Mouse (Mus musculus): ENCODE measurements around the gene Slc34a3.
A peak's percentile ranks its signal among the peaks of the same experiment; 100 is the strongest.
"Not testable (repeated sequence)": the region's sequence is repeated elsewhere in the genome, so short reads cannot be mapped to it uniquely, and the experiment has no call there.

Gene Slc34a3

DNA sequence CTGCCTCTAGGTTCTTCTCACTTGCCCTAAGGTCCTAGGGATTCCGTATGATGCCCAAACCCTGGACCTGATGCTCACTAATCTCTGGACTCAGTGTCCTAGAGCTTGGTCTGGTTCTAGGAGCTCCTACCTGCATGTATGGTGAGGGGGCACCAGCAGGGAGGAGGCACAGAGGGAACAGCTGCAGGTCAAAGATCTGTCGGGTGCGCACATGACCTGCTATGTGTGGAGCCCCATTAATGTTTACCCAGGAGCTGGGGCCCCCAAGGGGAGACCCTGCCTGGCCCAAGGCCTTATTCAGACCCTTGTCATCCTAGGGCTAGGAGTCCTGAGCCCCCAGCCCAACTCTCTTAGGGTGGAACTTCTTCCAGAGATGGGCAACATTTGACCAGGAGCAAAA is at the start of gene Slc34a3:
Gene Slc34a3 (minus strand): TSS at position 315 of the 400 bp plus-strand sequence.
- DNase-seq (ENCODE audit: low read depth): no peak

DNA sequence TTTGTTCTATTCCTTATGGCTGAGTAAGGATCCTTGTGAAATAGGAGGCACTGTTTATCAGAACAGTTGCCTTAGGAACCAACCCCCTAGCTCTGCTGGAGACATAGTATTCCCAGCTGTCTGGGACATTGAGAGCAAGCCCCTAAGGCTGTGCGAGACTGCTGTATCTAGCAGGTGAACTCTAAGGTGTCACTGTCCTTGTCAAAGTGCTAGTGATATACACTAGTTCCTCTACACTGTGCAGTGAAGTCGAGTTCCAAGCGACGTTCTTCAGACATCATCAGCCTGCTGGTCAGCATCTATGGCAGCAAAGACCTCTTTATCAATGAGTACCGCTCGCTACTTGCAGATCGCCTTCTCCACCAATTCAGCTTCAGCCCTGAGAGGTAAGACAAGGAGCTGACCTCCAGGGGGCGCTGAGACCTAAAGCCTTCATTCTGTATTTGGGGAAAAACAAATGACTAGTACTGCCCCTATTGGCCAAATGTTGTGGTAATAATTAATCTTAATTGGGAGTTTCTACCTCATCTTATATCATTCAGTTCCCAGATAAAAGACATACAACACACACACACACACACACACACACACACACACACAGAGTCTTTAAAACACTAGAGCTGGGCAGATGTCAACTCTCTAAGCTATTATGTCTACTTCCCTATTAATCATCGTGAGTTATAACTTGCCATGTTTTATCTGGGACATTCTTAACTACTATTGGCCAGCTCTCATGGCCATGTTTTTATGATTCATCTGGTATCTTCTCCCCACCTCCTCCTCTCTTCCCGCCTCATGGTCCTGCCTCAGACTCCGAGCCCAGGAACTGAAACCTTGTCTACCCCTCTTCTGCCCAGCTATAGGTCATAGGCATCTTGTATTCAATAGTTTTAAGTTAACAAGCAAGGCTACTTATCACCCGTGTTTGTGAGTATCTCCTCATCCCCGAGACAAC is 45.0 kb upstream of the Slc34a3 start:
- peak; percentile 94 for DNase-seq (ENCODE audit: low read depth)

DNA sequence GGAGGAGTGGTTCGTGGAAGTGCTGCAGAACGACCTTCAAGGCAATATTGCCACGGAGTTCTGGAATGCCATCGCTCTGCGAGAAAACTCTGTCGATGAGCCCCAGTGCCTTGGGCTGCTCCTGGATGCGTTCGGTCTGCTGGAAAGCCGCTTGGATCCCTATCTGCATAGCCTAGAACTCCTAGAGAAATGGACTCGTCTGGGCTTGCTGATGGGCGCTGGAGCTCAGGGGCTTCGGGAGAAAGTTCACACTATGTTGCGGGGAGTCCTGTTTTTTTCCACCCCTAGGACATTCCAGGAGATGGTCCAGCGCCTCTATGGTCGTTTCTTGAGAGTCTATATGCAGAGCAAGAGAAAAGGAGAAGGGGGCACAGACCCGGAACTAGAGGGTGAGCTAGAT is 38.8 kb upstream of the Slc34a3 start:
- DNase-seq (ENCODE audit: low read depth): no peak

DNA sequence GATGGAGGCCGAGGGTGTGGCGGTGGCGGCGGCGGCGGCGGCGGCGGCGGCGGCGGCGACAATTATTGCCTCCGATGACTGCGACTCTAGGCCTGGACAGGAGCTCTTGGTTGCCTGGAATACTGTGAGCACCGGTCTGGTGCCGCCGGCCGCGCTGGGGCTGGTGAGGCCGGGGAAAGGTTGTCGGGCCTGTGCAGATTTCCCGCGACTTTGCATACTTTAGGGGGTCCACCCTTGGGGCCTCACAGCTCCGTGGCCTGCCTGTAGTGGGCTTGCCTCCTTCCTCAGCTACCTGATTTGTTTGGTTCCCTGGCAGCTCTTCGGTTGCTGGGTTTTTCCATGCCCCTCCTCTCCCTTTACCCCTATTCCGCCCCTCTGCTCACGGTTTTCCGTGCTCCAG is 38.4 kb upstream of the Slc34a3 start:
- no peak for DNase-seq (ENCODE audit: low read depth)

DNA sequence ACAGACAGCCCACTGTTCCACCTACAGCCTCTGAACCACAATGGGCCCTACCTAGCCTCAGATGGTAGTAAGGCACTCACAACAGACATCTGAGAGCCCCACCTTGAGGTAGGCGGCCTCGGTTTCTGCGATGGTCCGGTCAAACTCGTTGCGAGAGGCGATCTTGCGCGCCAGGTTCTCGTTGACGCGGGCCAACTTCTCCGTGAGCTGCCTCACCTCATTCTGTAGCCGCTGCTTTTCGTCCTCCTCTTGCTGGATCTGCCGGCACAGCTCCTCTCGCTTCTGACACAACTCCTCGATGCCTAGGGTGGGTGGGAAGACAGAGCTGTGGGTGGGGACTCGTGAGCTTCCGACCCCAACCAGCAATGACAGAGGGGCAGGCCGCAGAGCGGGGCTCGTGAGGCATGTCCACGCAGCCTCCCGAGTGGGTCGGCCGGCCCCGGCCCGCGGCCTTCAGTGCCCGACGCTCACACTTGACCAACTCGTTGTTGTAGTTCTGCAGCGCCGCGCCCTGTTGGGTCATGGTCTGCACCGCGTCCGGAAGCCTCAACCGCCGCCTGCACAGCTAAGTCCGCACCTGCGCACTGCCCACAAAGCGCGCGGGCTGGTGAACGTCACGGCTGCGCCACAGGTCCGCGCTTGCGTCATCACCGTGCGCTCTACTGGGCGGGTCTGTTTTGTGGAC is 37.8 kb upstream of the Slc34a3 start, which contains the start of the genes Ssna1 and Anapc2:
Gene Ssna1 (minus strand): TSS at position 612 of the 685 bp plus-strand sequence.
Gene Anapc2 (plus strand): TSS at position 652 of the 685 bp plus-strand sequence.
- peak; percentile 98 for DNase-seq (ENCODE audit: low read depth)

DNA sequence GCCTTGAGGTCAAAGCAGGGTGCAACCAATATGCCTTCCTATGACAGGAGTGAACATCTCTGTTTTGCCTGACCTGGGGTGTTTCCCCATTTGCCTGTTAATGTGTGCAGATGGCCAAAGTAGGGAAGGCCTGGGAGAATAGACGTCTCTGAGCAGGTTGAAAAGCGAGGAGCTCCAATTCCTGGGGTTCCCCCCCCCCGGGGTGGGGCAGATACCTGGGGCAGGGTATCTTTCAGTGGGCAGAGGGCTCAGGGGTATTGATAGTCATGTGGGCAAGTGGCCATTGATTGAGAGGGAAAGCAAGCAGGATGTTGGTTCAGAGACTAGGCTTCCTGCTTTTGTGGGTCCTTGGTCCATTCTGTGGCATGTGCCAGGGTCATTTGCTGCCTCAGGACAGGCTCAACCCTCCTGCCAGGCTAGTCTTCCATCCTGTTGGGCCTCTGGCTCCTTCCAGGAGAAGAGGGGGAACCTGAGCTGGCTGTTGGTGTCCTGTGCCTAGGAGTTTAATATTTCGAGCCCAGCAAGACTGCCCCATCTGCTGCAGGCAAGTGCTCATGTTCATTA is 33.7 kb upstream of the Slc34a3 start:
- no peak for DNase-seq (ENCODE audit: low read depth)

DNA sequence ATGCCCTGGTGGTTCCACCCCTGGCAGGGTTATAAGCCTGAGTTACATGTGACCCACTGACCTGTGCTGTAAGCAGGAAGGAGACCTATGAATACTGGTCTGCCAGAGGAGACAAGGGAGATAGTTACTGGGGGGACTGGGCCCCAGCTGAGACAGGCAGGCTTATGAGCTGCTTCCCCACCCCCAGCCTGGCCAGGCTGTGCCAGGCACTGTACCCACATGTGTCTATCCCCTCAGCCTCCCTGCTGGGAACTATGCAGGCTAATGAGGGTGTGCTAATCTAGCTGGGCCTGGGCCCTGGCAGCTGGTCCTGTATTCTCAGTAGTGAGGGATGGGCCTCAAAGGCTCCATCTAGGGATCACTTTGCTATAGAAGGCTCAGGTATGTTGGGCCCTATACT is 33.1 kb upstream of the Slc34a3 start:
- DNase-seq (ENCODE audit: low read depth): no peak

DNA sequence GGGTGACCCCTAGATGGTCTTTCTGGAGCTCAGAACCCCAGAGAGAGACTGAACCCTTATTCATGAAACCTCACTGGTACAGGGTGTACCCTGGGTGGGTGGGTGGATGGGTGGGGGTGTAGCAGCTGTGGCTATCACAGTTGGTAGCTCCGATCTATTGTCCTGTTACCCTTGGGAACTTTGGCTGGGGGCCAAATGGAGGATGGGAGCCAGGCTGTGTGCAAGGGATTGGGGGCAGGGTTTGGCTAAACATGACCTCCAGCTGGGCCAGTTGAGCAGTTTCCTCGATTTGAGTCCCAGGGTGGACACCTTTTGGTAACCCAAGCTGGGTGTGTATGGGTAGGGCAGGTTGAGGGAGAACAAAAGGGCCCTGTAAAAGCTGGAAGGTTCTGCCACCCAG is 32.6 kb upstream of the Slc34a3 start:
- DNase-seq (ENCODE audit: low read depth): no peak

DNA sequence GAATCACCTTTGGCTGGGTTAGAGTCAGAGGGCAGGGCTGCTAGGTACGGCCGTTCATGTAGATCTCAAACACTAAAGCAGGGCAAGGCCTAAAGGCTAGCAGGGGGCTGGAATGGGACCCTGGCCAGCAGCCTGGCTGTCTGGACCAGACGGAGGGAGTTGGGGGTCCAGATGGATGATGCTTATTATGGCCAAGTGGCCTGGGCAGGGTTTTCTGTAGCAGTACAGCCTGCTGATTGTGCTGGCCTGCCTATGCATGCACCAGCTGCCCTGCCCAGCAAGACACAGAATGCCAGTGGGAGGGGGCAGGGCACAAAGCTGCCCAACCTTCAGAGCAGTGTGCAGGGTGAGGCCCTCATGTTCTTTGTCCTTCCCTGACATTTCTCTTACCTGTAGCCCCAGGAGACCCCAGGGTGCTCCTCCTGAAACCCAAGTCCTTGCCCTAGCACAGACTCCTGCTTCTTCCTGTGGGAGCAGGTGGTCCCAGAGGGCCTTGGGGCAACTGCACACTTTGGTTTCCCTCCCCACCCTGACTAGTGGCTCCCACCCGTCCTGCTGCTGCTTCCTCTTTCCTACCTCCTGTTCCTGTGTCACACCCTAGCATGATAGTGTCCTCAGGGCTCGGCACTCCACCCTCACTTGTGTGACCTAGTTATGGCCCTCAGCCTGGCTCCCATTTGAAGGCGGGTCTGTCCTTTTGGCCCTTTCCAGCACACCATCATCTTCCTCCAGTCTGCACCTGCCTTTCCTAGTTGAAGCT is 31.9 kb upstream of the Slc34a3 start:
- no peak for DNase-seq (ENCODE audit: low read depth)

DNA sequence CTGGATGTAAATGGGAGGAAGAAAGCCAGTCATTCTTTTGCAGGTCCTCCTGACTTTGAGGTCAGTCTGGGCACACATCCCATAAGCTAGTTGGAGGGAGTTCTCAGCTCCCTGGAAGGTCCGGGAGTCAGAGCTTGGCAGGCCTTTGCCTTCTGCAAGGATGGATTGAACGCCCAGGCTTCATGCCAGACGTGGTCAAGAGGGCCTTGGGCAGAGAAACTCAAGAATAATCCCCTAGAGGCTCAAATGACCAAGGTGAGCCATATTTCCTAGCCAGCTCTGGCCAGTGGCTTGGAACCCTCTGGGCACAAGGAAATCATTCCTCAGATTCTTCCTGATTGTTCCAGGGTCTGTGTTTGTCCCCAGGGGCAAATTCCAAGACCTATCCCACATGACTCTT is 30.7 kb upstream of the Slc34a3 start:
- DNase-seq (ENCODE audit: low read depth): no peak

DNA sequence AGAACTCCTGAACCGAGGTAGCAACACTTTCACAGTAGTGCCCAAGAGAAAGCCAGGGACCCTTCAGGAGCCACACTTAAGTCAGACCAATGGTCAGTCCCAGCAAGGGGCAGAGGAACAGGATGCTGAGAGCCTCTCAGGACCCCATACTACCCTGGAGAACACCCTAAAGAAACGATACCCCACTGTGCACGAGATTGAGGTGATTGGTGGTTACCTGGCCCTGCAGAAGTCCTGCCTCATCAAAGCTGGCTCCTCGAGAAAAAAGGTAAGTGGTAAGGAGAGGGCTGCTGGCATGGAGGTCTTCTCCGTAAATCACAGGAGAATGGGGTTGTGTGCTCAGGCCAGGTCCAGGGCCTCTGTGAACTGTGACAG is 30.1 kb upstream of the Slc34a3 start:
- no peak for DNase-seq (ENCODE audit: low read depth)

DNA sequence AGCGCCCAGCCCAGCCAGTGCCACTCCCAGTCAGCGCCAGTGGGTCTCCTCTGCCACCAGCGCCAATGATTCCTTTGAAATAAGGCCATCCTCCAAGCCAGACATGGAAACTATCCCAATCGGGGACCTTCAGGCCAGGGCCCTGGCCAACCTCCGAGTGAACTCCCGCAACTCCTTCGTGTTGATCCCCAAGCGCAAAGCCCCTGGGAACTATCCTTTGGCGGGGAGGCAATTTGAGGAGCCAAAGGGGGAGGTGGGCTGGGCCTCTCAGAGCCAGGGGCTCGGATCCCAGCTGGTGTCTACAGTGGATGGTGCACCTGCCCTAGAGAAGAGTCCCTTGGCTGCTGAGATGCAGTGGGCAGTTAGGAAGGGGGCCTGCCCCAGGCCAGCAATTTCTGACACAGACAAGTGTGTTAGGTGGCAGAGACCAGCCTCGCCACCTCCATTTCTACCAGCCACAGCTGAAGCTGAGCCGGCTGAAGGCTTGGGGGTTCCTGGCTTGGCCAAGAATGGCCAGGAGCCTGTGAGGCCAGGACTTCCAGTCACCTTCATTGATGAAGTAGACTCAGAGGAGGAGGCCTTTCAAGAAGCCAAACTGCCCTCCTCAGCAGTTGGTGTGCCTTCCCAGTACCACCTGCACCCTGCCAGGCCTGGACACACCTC is 29.6 kb upstream of the Slc34a3 start:
- DNase-seq (ENCODE audit: low read depth): no peak

DNA sequence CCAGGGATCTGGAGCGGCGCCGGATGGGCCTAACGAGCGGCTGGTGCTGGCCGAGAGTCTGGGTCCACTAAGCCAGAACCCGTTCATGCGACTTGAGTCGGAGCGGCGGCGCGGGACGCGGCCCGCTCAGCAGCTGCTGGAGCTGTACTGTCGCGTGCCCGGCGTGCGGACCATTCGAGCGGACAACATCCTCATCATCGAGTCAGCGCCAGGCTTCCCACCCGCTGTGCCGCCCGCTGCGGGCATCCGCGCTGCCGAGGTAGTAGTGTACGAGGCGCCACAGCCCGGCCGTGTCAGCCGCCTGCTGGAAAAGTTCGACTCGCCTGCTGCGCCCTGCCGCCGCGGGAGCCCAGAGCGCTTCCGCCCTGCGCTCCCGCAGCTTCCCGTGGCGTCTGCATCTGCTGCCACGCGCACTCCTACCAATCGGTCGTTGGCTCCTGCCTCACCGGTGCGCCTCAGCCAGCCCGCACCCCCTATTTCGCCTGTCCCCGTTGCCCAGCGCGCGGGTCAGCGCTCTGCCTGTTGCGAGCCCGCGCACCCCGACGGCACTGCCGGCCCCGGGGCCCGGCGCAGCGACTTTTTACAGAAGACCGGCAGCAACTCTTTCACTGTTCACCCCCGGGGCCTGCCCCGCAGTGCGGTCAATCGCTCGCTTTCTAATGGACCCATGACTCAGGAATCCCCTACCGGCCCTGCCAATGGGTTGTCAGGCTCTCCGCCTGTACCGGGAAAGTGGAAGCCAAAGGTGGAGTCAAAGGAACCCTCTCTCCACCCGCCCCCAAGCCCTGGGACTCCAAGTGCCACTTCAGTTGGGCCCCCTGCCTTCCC is 28.8 kb upstream of the Slc34a3 start:
- DNase-seq (ENCODE audit: low read depth): no peak

DNA sequence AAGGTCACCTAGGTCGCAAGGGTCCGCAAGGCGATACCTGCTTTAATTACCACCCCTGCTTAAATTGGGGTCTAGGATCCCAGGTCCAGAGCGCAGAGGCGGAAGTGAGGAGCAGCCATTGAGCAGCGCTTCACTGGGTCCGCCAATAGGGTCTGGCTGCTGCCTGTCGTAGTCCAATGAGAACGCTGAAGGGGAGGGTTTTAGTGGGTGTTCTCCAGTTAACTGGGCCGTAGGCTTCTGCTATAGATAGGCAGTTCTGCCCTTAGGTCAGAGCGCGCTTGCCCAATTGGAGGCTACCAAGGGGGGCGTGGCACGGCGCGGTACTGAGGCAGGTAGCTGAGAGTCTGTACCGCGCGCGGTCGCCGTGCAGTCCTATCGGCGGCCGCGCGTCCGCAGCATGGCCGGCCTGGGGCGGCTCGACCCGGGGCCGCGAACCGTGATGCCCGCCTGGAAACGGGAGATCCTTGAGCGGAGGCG is 28.2 kb upstream of the Slc34a3 start, which contains the start of gene Tprn:
Gene Tprn (plus strand): TSS at position 328 of the 477 bp plus-strand sequence.
- peak; percentile 89 for DNase-seq (ENCODE audit: low read depth)

DNA sequence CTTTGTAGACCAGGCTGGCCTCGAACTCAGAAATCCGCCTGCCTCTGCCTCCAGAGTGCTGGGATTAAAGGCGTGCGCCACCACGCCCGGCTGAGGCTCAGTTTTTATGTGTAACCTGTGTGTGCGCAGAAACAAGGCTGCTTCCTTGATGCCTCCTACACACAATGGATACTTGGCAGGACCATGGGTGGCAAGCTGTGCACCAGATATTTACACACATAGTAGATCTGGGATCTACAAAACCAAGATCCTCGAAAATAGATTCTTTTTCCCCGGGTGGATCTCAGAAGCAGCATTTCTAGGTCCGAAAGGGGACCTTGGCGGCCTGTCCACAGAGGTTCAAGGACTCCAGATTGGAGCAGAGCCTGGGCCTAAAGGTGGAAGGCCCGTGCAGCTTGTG is 27.7 kb upstream of the Slc34a3 start:
- DNase-seq (ENCODE audit: low read depth): no peak

DNA sequence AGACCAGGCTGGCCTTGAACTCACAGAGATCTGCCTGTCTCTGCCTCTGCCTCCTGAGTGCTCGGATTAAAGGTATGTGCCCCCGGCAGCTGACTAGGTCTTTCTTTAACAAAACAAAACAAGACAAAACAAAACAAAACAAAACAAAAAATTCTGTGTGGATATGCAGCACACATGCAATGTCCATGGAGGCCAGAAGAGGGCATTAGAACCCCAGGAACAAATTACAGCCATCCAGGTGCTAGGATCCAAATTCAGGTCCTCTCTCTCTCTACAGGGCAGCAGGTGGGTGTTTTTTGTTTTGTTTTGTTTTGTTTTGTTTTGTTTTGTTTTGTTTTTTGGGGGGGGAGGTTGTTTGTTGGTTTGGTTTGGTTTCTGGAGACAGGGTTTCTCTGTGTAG is 24.7 kb upstream of the Slc34a3 start:
- DNase-seq (ENCODE audit: low read depth): no peak

DNA sequence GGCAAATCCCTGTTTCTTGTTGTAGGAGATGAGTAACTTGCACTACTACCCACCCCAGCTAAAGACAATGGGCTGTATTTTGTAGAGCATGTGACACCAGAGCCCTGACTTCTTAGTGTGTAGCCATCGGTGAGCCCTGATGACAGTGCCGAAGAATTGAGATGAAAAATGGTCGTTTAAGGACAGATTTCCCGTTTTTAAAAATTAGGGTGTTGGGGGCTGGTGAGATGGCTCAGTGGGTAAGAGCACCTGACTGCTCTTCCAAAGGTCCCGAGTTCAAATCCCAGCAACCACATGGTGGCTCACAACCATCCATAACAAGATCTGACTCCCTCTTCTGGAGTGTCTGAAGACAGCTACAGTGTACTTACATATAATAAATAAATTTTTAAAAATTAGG is 23.1 kb upstream of the Slc34a3 start:
- not testable (repeated sequence) for DNase-seq (ENCODE audit: low read depth)

DNA sequence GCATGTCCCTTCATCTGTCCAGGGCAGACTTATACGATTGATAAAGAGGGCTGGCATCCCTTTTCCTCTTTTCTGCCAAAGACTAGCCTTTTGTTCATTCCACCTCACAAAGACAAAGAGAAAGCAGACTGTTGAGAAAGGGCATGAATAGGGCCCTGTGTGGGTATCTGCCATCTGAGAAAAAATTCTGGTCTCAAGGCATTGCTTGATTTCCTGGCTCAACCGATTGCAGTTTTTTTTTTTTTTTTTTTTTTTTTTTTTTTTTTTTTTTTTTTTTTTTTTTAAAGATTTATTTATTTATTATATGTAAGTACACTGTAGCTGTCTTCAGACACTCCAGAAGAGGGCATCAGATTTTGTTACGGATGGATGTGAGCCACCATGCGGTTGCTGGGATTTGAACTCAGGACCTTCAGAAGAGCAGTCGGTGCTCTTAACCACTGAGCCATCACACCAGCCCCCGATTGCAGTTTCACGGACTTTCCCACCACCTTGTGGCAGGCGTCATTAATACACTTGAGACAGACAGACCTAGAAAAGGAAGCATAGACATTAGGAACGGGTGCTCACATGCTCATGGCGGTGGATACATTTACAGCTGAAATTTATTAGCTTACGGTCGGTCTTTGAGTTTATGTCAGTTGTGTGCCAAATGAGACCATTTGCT is 22.4 kb upstream of the Slc34a3 start:
- DNase-seq (ENCODE audit: low read depth): peak; percentile 78

DNA sequence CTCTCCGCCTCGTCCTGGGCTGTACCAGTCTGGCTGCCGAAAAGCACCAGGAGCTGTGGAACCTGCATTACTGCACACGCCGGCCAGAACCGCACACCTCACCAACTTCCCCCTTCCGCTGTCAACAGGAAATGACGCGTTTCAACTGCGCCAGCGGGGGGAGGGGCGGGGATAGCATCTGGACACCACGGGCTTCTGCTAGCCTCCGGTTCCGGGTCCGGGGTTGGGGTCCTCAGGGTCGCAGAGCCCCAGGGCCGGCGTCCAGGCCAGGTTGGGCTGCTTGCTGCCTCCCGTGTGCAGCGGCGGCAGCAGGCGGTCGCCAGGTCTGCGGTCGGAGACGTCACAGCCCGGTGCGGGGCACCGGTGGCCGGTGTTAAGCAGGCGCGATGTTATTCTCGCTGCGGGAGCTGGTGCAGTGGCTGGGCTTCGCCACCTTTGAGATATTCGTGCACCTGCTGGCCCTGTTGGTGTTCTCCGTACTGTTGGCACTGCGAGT is 21.2 kb upstream of the Slc34a3 start, which contains the start of gene Tmem203:
Gene Tmem203 (plus strand): TSS at position 156 of the 496 bp plus-strand sequence.
- DNase-seq (ENCODE audit: low read depth): peak; percentile 87
